Mouse (Mus musculus): ENCODE results near the gene Ccr8.
"Not testable (repeated sequence)": the region's sequence is repeated elsewhere in the genome, so short reads cannot be mapped to it uniquely, and the experiment has no call there.

Gene Ccr8

GRCm38 (mm10) chr9:120091086-120091485 lies 828 bp upstream of the Ccr8 start:
- DNase-seq (ENCODE audit: low read depth, low spot score) = no peak

GRCm38 (mm10) chr9:120093701-120094100 lies 1.8 kb downstream of the Ccr8 start:
- DNase-seq (ENCODE audit: low read depth, low spot score) = no peak

GRCm38 (mm10) chr9:120095886-120096285 lies 4.0 kb downstream of the Ccr8 start:
- DNase-seq (ENCODE audit: low read depth, low spot score) = no peak

- DNase-seq (ENCODE audit: low read depth, low spot score) = peak; percentile 38
Measured at GRCm38 (mm10) chr9:120098682-120099081, 6.8 kb downstream of the Ccr8 start.

GRCm38 (mm10) chr9:120099304-120099703 lies 7.4 kb downstream of the Ccr8 start:
- no peak for DNase-seq (ENCODE audit: low read depth, low spot score)

- no peak for DNase-seq (ENCODE audit: low read depth, low spot score)
Measured at GRCm38 (mm10) chr9:120101165-120101564, 9.3 kb downstream of the Ccr8 start.

GRCm38 (mm10) chr9:120108953-120109352 lies 17.0 kb downstream of the Ccr8 start:
- DNase-seq (ENCODE audit: low read depth, low spot score) = not testable (repeated sequence)

- peak; percentile 87 for DNase-seq (ENCODE audit: low read depth, low spot score)
Measured at GRCm38 (mm10) chr9:120110211-120111018, 18.5 kb downstream of the Ccr8 start, which contains the start of gene Slc25a38. Gene Slc25a38 (plus strand): TSS chr9:120110374.

GRCm38 (mm10) chr9:120111156-120111945 lies 19.4 kb downstream of the Ccr8 start:
- DNase-seq (ENCODE audit: low read depth, low spot score) = no peak

- DNase-seq (ENCODE audit: low read depth, low spot score) = no peak
Measured at GRCm38 (mm10) chr9:120112472-120112871, 20.6 kb downstream of the Ccr8 start.

- no peak for DNase-seq (ENCODE audit: low read depth, low spot score)
Measured at GRCm38 (mm10) chr9:120113456-120113855, 21.5 kb downstream of the Ccr8 start.

GRCm38 (mm10) chr9:120114051-120114788 lies 22.3 kb downstream of the Ccr8 start:
- no peak for DNase-seq (ENCODE audit: low read depth, low spot score)

GRCm38 (mm10) chr9:120114789-120115151 lies 22.9 kb downstream of the Ccr8 start:
- no peak for DNase-seq (ENCODE audit: low read depth, low spot score)

- no peak for DNase-seq (ENCODE audit: low read depth, low spot score)
Measured at GRCm38 (mm10) chr9:120115580-120115979, 23.7 kb downstream of the Ccr8 start.

GRCm38 (mm10) chr9:120116184-120116624 lies 24.3 kb downstream of the Ccr8 start:
- DNase-seq (ENCODE audit: low read depth, low spot score) = no peak

GRCm38 (mm10) chr9:120118212-120118611 lies 26.3 kb downstream of the Ccr8 start:
- DNase-seq (ENCODE audit: low read depth, low spot score) = no peak

GRCm38 (mm10) chr9:120120503-120120902 lies 28.6 kb downstream of the Ccr8 start:
- no peak for DNase-seq (ENCODE audit: low read depth, low spot score)

- DNase-seq (ENCODE audit: low read depth, low spot score) = no peak
Measured at GRCm38 (mm10) chr9:120126868-120127267, 35.0 kb downstream of the Ccr8 start.

GRCm38 (mm10) chr9:120127538-120128251 lies 35.8 kb downstream of the Ccr8 start, which contains the start of gene Rpsa:
Gene Rpsa (plus strand): TSS chr9:120127689.
- DNase-seq (ENCODE audit: low read depth, low spot score) = peak; percentile 97

GRCm38 (mm10) chr9:120129276-120129675 lies 37.4 kb downstream of the Ccr8 start:
- no peak for DNase-seq (ENCODE audit: low read depth, low spot score)

- DNase-seq (ENCODE audit: low read depth, low spot score) = no peak
Measured at GRCm38 (mm10) chr9:120131784-120132288, 39.9 kb downstream of the Ccr8 start.
